Mouse (Mus musculus) central nervous system, embryonic 11.5 days (tissue): Measurements from ENCODE around the gene Klra17. TPM values are rescaled to one million over a fixed set of nuclear protein-coding genes. Genes with fewer than 3 reads are reported as not detected.

ENCODE experiments used
- polyA plus RNA-seq: library from polyadenylated mRNA; depleted of rRNA; stranded (reverse); fragments of >200 nt; gene quantifications from 2 replicates; pipeline ENCODE4 v1.2.3, GENCODE M21; 2012; rRNA removed

Gene Klra17
- not detected in 2 replicates for polyA plus RNA-seq

DNA sequence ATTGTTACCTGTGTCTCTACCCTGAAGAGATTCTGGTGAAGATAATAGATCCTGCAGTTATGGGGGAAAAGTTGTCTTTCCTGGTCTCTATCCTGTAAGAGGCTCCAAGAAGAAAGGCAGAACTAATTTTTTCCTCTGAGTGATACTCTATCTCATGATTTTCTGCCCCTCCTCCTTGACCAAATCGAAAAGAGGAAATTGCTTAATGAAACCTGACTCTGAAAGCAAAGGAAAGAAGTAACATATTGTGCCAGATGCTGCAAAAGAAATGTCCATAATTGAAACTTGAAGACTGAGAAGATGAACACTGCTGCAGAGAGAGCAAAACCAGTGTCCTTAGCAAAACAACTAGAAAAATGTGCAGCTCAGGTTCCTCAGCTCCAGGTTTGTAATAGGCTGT lies at the start of gene Klra17:
TSS of gene Klra17 (minus strand) at position 124 of the 400 bp plus-strand sequence.

DNA sequence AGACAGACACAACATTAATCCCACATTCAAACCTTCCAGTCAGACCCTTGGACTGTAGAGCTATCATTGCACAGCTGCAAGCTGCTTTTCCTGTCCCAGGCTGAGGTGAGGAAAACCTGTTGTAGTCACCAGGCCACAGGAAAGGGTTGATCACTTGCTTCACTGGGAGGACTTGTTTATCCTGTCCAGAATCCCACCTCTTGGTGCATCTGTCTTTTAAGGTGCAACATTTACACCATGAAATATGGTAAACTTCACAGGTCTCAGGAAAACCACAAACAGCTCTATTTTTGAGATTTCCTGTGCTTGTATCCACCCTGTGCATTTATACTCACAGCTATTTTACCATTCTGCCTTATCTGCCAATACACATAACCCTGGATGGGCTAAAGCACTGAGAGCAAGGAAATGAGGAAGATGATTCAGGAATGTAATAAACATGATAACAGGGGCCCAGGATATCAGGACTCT lies 41.0 kb upstream of the Klra17 start, which contains the start of gene Klra5:
TSS of gene Klra5 (minus strand) at position 175 of the 471 bp plus-strand sequence.

DNA sequence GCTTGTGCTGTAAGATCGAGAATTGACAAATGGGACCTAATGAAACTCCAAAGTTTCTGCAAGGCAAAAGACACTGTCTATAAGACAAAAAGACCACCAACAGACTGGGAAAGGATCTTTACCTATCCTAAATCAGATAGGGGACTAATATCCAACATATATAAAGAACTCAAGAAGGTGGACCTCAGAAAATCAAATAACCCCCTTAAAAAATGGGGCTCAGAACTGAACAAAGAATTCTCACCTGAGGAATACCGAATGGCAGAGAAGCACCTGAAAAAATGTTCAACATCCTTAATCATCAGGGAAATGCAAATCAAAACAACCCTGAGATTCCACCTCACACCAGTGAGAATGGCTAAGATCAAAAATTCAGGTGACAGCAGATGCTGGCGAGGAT lies 14.1 kb downstream of the Klra17 start, which contains the start of gene Gm17631:
TSS of gene Gm17631 (plus strand) at position 301 of the 400 bp plus-strand sequence.

DNA sequence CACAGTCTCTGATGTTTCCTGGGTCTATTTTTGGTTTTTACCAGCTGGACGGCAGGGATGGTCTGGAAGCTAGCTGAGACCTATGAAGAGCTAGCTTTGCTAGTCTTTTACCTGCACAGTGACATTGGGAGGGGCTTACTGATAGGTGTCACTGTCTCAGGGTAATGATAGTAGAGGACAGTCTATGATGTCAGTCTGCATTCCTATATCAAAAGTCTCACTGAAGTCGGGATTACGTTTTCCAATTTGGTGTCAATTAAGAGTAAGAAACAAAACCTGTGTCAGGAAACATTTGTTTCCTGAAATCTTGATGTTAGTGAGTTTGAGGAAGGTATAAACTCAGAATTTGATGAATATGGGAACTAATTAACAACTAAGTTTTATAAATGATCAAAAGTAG lies 92.3 kb downstream of the Klra17 start, which contains the start of gene Gm156:
TSS of gene Gm156 (minus strand) at position 101 of the 400 bp plus-strand sequence.

Other genes with a start within 250 kb of the Klra17 start
- gene Klrc3, start 233.3 kb downstream of the Klra17 start, polyA plus RNA-seq, result not detected in 2 replicates
- not detected in 2 replicates for gene Klrc2, start 216.0 kb downstream of the Klra17 start, polyA plus RNA-seq
- gene Klrc1, start 197.7 kb downstream of the Klra17 start, polyA plus RNA-seq, result not detected in 2 replicates
- not detected in 2 replicates for gene Klri1, start 159.5 kb downstream of the Klra17 start, polyA plus RNA-seq
- not detected in 2 replicates for gene Klri2, start 136.2 kb downstream of the Klra17 start, polyA plus RNA-seq
- gene Gm156, start 92.4 kb downstream of the Klra17 start, polyA plus RNA-seq, result not detected in 2 replicates
- not detected in 2 replicates for gene Gm17631, start 14.0 kb downstream of the Klra17 start, polyA plus RNA-seq
- gene Klra5, start 41.0 kb upstream of the Klra17 start, polyA plus RNA-seq, result not detected in 2 replicates
- gene Klra6, start 150.3 kb upstream of the Klra17 start, polyA plus RNA-seq, result not detected in 2 replicates
- gene Klra4, start 190.6 kb upstream of the Klra17 start, polyA plus RNA-seq, result not detected in 2 replicates